Mouse (Mus musculus) brain, adult 2 months (tissue): ENCODE results near the gene Tmem30c.
"Not testable (repeated sequence)": the region's sequence is repeated elsewhere in the genome, so short reads cannot be mapped to it uniquely, and the experiment has no call there.

Experiments
- DNase-seq: peaks from one replicate; pipeline ENCODE4 v3.0.0; 2011; ENCODE audit warnings: low read depth, low spot score

Tmem30c gene

DNA sequence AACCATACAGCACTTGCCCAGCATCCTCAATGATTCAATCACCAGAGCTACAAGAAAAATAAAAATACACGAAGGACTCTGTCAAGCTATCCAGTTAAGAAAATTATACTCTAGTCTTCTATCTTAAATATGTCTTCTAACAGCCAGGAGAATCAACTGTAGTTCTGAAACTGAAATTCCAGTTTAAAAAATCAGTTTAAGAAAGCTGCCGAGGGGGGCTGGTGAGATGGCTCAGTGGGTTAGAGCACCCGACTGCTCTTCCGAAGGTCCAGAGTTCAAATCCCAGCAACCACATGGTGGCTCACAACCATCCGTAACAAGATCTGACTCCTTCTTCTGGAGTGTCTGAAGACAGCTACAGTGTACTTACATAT, 60.7 kb downstream of the Tmem30c start:
- not testable (repeated sequence) for DNase-seq

DNA sequence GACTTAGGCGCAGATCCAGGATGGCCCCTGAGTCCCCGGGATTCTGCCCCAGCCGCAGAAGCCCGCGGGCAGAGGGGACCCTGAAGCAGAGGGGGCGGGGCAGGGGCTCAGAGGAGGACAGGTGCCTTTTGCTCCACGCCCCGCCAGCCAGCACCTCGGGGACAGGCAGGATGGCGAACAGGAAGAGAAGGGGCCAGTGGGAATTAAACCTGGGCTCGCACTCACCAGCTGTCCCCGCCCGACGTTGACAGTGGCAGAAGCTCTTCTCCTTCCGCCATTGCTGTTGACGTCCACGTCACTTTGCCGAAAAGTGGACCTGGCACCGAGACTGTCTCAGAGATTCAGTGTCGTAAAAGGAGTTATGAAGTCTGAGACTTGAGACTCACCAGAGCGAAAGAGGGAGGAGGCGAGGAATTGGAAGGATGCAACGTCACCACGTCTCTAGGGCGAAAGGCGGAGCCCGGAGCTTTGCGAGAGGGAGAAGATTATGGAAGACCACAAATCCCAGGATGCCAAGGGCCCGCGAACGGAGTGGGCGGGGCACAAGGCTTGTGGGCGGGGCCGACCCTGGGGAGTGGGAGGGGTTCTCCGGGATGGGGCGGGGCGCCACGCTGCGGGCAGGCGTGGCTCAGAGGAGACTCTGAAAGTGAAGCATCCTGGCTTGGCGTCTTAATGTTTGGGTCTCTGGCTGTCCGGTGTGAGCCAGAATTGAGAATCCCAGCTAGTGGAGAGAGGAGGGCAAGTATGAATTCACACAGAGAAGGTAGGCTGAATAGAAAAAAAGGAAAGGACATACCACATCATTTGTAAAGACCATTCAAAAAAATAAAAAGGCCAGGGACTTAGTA, 61.4 kb downstream of the Tmem30c start, which contains the start of gene Tbc1d23:
Gene Tbc1d23, minus strand, starts transcription at position 416 of the 848 bp plus-strand sequence.
- DNase-seq, result peak; percentile 100

- DNase-seq, result no peak
Observed at GRCm38 (mm10) chr16:57226444-57226843, 66.2 kb downstream of the Tmem30c start.

- no peak for DNase-seq
Observed at GRCm38 (mm10) chr16:57220361-57220760, 72.3 kb downstream of the Tmem30c start.
